ENCODE assay signal across 8 mouse cellular contexts in the genomic region with DNA sequence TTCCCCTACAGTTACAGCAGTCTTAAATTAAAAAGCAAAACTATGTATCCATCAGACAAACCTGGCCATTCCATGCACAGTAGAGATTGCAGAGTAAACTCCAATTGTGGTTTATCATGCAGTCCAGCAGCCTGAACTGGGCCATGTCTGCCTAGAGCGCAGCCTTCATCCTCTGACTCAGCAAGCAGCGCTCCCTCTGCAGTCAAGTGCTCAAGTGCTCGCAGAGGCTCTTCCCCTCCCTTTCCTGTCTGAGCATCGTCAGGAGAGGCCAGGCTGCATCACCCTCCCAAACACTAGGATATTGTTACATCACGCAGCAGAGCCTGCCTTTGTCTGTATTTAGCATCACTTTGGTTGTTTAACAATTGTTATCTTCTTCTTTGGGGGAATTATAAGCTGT. TPM values are rescaled to one million over a fixed set of nuclear protein-coding genes. Genes with fewer than 3 reads are reported as not detected.
DNase-seq lines count a peak whose midpoint lies in the region; ATAC-seq lines count a peak whose summit lies in the region.

No protein-coding gene starts in this region.

- H3K4me3 ChIP-seq in kidney, embryonic 14.5 days (ENCODE audit: low read length): no peak overlapping the region
- H3K4me3 ChIP-seq in heart, embryonic 15.5 days: no peak overlapping the region
- no peak overlapping the region for H3K4me3 ChIP-seq in liver, embryonic 15.5 days (replicated peaks)

- no peaks in the 10 kb centered on the region for H3K36me3 ChIP-seq in kidney, embryonic 14.5 days (ENCODE audit: control insufficient read depth, insufficient read depth, low read length)
- no peaks in the 10 kb centered on the region for H3K36me3 ChIP-seq in heart, embryonic 15.5 days
- 0 out of 2 replicates have a peak, but pooled peaks cover 6% of the 10 kb centered on the region for H3K36me3 ChIP-seq in liver, embryonic 15.5 days (replicated peaks)

- H3K4me2 ChIP-seq in kidney, embryonic 14.5 days (replicated peaks; ENCODE audit: low read depth, low read length): no peak overlapping the region
- H3K4me2 ChIP-seq in heart, embryonic 15.5 days: peak overlapping the region; percentile 31
- no peak overlapping the region for H3K4me2 ChIP-seq in liver, embryonic 15.5 days

- WGBS in kidney, embryonic 14.5 days: 7% methylated on average over 5 of the region's 5 CpGs
- 2% methylated on average over 5 of the region's 5 CpGs for WGBS in heart, embryonic 15.5 days
- WGBS in liver, embryonic 15.5 days (ENCODE audit: insufficient replicate concordance): 5% methylated on average over 5 of the region's 5 CpGs

- no peaks in the 10 kb centered on the region for H3K27me3 ChIP-seq in kidney, embryonic 14.5 days (ENCODE audit: control insufficient read depth, insufficient read depth, low read length)
- H3K27me3 ChIP-seq in heart, embryonic 15.5 days: no peaks in the 10 kb centered on the region
- no peaks in the 10 kb centered on the region for H3K27me3 ChIP-seq in liver, embryonic 15.5 days

- no peak overlapping the region; the same call in 1 of the 2 replicates for H3K27ac ChIP-seq in kidney, embryonic 14.5 days (ENCODE audit: low read depth, low read length)
- peak overlapping the region; percentile 63 for H3K27ac ChIP-seq in heart, embryonic 15.5 days
- no peak overlapping the region for H3K27ac ChIP-seq in liver, embryonic 15.5 days (replicated peaks)

- no peak overlapping the region for H3K9ac ChIP-seq in kidney, embryonic 14.5 days (ENCODE audit: low read depth, low read length)
- no peak overlapping the region for H3K9ac ChIP-seq in heart, embryonic 15.5 days
- H3K9ac ChIP-seq in liver, embryonic 15.5 days: no peak overlapping the region

- H3K9me3 ChIP-seq in kidney, embryonic 14.5 days (ENCODE audit: control insufficient read depth, low read length): no peaks in the 10 kb centered on the region
- no peaks in the 10 kb centered on the region for H3K9me3 ChIP-seq in heart, embryonic 15.5 days (replicated peaks)
- H3K9me3 ChIP-seq in liver, embryonic 15.5 days (replicated peaks): no peaks in the 10 kb centered on the region

- no peak for DNase-seq in kidney, adult 9 months
- DNase-seq in MN1 (ENCODE audit: low spot score): peak; percentile 73
- peak; percentile 40 to 55 for DNase-seq in cerebellum, postnatal 36 days
- DNase-seq in retina, postnatal 1 day: peak; percentile 63
- DNase-seq in thymus, postnatal 14 days: no peak

- peak; percentile 77 for ATAC-seq in kidney, embryonic 14.5 days (ENCODE audit: low FRiP score, low TSS enrichment)
- peak; percentile 56; the same call in 1 of the 2 replicates for ATAC-seq in heart, embryonic 15.5 days (replicated peaks; ENCODE audit: insufficient number of reproducible peaks, insufficient read depth, low FRiP score, low read depth)
- peak; percentile 65 for ATAC-seq in liver, embryonic 15.5 days (ENCODE audit: insufficient read depth)

- H3K4me1 ChIP-seq in kidney, embryonic 14.5 days (ENCODE audit: control insufficient read depth, insufficient read depth, low read length): peaks cover 19% of the 10 kb centered on the region; the same call in 1 of the 2 replicates
- H3K4me1 ChIP-seq in heart, embryonic 15.5 days (replicated peaks): peaks cover 57% of the 10 kb centered on the region
- peaks cover 50% of the 10 kb centered on the region for H3K4me1 ChIP-seq in liver, embryonic 15.5 days (replicated peaks)

RNA-seq across cellular contexts. Expression of a gene that starts 25.5 kb away (rescaled TPM):
- polyA plus RNA-seq in kidney, embryonic 14.5 days (2014; fragmentation: Nextera tagmentation; extraction: Ambion mirVana): 14.4 and 15.9 TPM in 2 replicates
- polyA plus RNA-seq in heart, embryonic 15.5 days (2015; fragmentation: Nextera tagmentation; extraction: Ambion mirVana): 16.7 and 17.2 TPM in 2 replicates
- polyA plus RNA-seq in liver, embryonic 15.5 days (2015; fragmentation: Nextera tagmentation; extraction: Ambion mirVana): 5.8 and 7.8 TPM in 2 replicates

Comparison
In these comparisons a context has a peak if more than half of its experiments do, and no peak if none do; other contexts are left out.
1. DNase-seq: peak in MN1 (single experiment), cerebellum, postnatal 36 days (2 of 2) and retina, postnatal 1 day (single experiment); none in kidney, adult 9 months (single experiment) and thymus, postnatal 14 days (single experiment).
2. Peak in every context shown above with its lines, with median percentiles within 50 percentile points of each other: ATAC-seq.